Mouse (Mus musculus) spleen, postnatal 36 days (tissue): ENCODE data around the gene Spata19.

Source experiments
- DNase-seq, 2 experiments: peaks; one replicate each; pipeline ENCODE4 v3.0.0; 2022; ENCODE audit warnings: low spot score in 2 of 2, mixed read lengths in 1 of 2

The Spata19 gene

DNA sequence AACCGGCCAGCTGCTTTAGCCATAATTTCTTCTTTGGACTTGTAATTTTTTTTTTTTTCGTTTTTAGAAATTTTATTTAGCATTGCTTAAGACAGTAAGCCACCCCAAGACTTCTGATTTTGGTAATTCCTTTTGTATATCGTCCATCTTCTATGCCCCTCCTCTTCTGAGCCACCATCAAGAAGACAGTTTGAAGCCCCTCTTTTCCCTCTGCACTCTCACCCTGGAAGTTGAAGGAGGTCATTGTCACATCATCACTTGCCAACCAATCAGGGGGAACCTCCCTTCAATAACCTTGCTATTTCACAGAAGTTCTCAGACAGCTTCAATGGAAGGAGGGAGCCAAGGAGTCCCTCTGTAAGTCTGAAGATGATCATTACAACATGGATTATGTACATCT lies at the start of gene Spata19:
Gene Spata19, plus strand, starts transcription at position 301 of the 400 bp plus-strand sequence.
- DNase-seq: no peak

DNA sequence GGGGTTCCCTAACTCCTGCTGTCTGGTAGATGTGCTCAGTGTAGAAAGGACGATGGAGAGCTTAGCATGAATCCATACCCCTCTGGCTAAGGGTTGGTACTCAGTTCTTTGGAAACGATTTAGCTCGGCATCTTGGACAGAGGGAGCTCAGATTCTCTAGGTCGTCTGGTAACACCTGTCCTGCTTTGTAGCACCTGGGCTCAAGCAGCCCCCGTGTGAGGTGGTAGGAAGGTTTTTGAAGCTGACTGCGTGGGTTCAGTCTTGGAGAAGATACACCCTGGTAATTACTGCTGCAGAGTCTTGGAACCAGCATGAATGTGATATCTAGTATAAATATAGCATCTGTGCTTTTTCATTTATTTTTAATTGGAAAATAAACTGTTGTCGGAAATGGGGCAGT lies 43.5 kb upstream of the Spata19 start:
- no peak for DNase-seq

DNA sequence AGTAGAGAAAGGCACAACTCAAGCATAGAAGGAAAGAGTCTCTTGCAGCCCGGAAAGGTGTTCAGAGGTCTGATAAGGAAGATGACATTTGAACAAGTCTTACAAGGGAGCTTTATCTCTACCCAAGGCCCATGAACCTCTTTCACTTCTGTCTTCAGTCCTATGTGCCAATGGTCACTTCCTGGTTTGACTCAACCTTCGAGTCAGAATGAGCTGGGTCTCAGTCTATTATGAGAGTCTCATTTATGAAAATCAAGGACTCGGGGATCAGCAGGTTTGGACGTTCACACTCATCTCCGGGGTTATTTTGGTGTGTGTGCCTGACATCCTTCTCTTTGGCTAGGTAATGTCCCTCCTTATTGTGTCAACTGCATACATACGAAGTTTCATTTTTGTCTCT lies 38.7 kb upstream of the Spata19 start:
- DNase-seq: no peak

DNA sequence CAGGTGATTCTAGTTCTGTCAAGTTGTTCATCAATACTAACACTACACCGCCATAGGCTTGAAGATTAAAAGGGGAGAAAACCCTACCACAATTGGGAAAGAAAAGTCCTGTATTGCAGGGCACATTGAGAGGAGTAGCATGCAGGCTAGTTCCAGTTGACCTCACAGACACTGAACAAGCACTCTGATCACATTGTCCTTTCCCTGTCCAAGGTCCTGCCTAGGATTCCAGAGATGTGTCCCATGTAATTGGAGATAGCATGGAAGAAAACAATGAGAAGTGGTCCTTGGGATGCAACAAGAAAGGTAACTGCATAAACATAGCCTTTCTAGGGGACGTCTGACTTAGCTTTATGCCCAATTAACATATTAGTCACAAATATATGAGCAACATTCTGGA lies 29.4 kb upstream of the Spata19 start:
- no peak for DNase-seq

DNA sequence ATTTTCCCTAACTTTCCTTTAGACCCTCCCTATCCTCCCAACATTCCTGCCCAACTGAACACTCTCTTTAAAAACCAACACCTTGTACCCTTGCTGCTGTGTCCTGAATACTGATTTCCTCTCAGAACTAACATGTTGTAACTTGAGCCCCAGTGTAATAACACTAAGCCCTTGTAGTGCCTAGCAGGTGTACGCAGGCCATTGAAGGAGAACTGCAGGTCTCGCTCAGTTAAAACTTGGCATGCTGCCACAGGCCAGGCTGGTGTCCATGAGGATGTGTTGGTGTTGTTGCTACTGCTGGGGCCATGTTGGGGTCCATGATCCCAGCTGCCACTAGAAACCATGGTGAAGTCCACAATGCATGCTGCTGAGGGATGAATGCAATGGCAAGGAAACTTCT lies 27.5 kb upstream of the Spata19 start:
- no peak for DNase-seq

DNA sequence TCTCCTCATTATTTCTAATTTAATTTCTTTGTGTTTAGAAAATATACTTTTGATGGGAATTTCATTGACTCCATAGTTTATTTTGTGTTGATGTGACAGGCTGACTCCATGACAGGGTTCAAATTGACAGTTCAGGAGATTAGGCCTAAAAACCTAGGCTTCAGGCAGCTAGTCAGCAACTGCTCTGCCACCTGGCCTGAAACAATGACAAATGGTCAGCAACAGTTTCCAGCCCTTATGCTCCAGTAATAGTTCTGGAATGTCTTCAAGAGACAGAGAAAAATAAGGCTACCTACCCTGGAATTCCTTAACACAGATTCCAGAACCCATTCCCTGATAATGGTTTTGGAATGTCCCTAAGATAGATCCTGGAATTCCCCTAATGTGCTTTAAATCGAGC lies 20.9 kb upstream of the Spata19 start:
- DNase-seq: no peak

DNA sequence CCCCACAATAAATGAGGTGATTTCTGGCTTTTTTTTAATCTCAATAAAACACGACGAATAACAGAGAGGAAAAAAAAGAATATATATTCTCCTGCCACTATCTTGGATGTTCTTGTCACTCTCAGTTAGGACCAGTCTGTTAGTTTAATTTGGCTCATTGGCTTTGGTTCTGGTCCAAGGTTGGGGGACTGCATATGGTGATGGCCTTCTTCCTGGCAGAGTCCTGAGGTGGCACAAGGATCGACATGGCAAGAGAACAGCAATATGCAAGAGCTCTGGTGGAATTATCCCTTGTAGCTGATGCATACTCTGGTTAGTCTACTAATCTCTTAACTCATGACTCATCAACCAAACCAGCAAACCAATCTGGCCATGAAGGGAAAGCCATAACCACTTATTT lies 9.6 kb upstream of the Spata19 start:
- no peak for DNase-seq

DNA sequence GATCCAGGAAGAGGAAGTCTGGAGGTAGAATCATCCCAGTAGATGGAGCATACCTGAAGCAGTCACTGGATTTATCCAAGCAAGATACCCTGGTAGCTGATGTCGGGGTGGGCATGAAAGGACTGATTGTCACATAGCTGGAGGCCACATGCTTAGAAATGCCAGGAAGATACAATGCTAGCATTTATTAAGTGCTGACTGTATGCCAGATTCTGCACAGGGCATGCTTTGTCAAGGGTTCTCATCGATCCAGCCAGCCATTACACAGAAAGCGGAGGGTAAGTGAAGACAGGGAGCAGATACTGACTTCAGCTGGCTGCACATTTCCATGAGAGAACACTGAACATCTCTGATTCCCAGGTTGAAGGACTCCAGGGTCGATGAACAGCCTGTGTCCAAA lies 4.6 kb downstream of the Spata19 start:
- DNase-seq: no peak

DNA sequence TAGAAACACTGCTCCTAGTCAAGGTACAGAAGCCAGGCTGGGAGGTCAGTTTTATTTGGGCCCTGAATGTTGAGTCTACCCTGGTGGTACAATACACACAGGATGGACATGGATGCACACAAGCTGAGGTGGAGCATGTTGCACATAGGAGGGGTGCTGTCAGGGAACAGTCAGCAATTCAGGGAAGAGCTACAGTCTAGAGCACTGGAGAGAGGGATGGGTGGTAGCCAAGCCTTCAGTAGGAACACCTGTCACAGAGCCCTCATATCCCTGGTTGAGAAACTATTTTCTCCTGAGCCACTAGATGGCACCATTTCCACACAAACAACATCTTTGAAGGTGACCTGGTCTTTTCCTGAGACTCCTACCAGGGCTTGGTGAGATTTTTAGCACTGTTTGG lies 13.1 kb downstream of the Spata19 start:
- no peak for DNase-seq

DNA sequence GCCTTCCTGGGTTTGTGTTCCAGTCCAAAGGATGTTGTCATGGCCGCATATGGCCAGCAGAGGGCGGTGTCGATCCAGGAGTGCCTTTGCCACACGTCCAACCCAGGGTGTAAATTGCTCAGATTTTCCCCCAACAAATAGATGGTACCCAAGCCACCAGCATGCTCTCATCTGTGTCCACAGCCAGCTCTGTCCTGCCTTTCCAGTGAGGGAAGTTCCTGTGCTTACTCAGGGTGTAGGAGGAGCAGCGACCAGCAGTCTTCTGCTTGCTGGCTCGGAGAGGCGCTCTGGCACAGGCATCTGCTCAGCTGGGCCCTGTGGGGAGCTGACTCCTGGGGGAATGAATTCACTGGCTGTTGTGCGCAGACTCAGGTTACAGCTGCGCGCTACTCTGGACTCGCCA lies 17.5 kb downstream of the Spata19 start:
- no peak for DNase-seq

DNA sequence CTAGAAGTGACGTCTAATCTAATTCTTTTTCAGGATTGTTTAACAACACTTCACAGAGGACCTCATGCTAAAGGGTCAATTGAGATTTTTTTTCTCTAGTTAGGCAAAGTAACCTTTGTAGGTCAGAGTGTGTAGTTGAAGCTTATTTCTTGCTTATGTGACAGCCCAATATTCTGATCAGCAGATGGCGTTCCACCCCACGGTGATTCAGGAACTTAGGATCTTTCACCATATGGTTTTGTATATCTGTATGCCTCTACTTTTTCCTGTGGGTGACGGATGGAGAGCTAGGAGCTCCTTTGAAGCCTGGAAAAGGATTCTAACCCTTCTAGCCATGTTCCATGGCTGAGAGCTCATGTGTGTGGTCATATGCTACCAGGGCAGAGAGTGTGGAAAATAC lies 27.9 kb downstream of the Spata19 start:
- DNase-seq: no peak

DNA sequence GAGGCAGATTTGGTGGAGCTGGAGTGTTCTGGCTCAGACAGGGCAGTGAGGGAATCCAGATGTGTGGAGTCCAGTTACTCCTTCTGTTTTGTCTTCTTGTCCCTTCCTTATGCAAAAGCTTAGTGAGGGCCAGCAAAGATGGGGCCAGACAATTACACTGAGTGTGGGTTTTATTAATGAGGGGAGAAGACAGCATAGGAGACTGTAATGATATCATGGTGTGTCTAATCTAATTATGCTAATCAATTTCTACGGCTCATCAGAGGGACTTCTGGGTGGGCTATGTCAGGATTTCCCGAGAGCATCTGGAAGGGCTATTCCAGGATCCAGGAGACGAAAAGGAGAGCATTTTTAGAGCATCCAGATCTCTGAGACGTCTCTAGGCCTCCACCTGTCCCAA lies 32.0 kb downstream of the Spata19 start:
- no peak for DNase-seq

DNA sequence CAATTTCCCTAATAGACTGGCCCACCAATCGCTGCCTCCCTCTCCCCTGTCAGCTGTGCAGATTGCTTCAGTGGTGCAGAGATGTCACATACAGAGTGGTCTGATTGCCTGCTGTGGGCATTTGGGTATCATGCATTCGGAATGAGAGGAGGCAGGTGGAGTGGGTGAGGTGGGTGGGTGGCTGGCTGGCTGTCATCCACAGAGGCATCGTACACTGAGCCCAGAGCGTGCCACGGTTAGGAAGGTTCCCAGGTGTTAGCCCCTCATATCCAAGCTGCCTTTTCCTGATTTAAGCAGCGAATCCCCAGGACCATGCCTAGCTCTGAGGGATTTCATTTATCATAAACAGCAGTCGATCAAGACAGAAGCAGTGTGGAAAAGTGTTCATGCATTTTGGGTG lies 36.7 kb downstream of the Spata19 start:
- no peak for DNase-seq

DNA sequence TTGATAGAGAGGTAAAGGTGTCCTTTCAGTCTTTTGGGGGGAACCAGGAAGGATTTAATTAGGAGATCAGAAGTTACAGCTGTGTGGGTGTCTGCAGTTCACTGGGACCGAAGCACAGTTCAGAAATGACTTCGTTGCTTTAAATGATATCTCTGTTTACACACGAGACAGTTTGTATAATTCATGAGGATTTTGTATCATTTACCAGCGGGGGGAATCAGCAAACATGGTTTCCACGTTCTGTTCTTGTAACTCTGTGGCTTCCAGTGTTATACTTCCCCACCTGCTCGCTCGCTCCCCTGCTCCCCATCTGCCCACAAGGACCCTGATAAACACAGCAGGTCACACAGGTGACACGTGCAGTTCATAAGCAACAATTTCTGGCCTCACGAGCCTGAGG lies 39.3 kb downstream of the Spata19 start:
- no peak for DNase-seq

DNA sequence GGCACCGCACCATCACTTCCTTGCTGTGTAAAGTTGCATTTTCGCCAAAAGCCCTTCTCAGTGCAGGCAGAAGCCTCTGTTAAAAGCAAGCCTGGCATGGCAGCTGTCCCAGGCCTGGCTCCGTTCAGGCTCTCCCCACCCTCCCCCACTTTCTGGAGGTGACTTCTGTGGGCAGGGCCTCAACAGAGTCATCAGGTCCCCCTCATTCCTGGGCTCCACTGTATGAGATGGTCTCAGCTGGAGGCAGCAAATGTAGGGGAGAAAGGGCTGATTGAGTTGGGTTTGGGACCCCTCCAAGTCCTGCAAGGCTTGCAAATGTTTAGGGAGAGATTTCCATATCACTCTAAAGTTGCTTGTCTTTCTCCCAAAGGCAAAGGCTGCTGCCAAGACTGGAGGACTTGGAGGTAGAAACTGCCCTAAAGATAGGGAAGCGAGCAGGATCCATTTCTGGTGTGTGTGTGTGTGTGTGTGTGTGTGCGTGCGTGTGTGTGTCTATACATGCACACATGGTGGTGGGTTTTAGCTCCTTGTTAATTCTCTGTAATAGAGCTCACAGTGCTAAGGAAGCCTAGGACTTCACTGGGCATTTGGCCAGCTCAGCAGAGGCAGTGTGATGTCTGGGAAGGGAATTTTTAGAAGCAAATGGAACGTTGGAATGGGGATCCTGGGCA lies 40.9 kb downstream of the Spata19 start:
- DNase-seq: no peak

DNA sequence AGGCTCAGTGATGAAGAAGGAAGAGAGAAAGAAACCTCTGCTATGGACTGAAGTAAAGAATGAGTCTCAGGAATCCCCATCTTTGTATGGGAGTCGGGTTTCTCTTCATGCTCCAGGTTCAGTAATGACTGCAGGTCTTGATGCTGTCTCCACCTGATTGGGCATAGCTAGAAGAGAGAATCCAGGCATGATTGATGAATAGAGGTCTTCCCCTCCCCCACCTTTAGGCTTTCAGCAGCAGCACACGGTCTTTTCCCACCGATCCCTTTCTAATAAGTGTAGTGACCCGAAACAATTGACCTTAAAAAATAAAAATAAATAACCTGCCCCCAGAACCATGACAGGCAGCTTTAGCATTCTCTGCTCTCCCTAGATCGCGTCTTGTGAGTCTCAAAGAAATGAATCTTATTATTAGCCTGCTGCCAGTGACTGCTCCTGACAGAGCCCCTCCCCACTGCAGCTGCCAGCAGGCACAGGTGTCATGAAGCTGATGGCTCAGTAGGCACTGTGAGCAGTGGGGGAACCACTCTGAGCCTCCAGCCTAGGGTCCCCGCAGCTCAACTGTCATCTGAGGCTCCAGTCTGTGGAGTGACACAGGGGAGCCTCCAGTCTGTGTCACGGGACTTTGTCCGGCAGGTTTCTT lies 53.3 kb downstream of the Spata19 start:
- DNase-seq: no peak
